In the genomic region with DNA sequence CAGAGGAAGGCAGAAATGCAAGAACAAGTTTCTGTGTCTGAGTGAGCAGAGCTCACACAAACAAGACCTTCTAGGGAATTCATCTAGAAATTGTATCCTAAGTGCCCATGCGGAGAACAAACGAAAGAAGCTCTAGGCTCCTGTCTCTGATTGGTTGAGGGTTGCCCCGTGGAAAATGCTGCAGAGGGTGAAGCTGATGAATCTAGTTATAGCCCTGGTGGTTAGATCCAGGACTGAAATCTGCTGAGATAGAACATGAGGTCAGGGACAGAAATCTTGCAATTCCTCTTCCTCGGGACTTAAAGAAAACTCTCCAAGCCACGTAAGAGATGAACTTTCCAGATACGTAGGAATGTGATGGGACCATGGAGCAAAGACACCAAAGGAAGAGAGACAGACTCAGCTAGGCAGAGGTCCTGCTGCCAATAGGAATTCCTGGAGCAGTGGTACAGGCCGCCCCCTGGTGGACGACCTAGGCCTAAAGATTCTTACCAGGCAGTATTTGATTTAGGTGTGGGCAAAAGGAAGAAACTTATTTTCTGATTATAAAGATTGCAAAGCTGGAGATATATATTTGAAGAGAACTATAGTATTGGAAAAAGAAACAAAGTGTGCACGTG, we compare ENCODE assay signal across 8 mouse cellular contexts. TPM values are rescaled to one million over a fixed set of nuclear protein-coding genes. Genes with fewer than 3 reads are reported as not detected.
A peak's percentile ranks its signal among the peaks of the same experiment; 100 is the strongest.
DNase-seq lines count a peak whose midpoint lies in the region; ATAC-seq lines count a peak whose summit lies in the region.

No protein-coding gene starts in this region.

- ATAC-seq in midbrain, embryonic 15.5 days (replicated peaks) = no peak
- no peak for ATAC-seq in liver, embryonic 11.5 days (replicated peaks; ENCODE audit: low FRiP score)

- H3K4me2 ChIP-seq in midbrain, embryonic 15.5 days = no peak overlapping the region
- H3K4me2 ChIP-seq in liver, embryonic 11.5 days = no peak overlapping the region

- H3K9ac ChIP-seq in midbrain, embryonic 15.5 days = no peak overlapping the region
- H3K9ac ChIP-seq in liver, embryonic 11.5 days (ENCODE audit: low read depth, low read length) = no peak overlapping the region

- DNase-seq in midbrain, embryonic 10.5 days (ENCODE audit: low spot score) = peak; percentile 67
- peak; percentile 44 for DNase-seq in c-Kit-positive CD71-positive TER-119-positive erythroid progenitor cells, embryonic 14.5 days (ENCODE audit: low spot score)
- DNase-seq in frontal cortex, adult 2 months (ENCODE audit: extremely low spot score in 1 of 2, low spot score in 1 of 2) = peak; percentile 28 to 88
- peak; percentile 34 to 80 for DNase-seq in kidney, adult 8-10 months
- DNase-seq in liver, embryonic 11.5 days (ENCODE audit: low spot score) = peak; percentile 64
- DNase-seq in retina, adult 2 months (ENCODE audit: low read depth, low spot score) = peak; percentile 39
- peak; percentile 74 for DNase-seq in thymus, postnatal 25 days

- H3K36me3 ChIP-seq in midbrain, embryonic 10.5 days = no peaks in the 10 kb centered on the region
- H3K36me3 ChIP-seq in midbrain, embryonic 15.5 days (replicated peaks) = no peaks in the 10 kb centered on the region
- no peaks in the 10 kb centered on the region for H3K36me3 ChIP-seq in liver, embryonic 11.5 days (ENCODE audit: control insufficient read depth, insufficient read depth, low read length)

- peaks cover 9% of the 10 kb centered on the region for H3K4me1 ChIP-seq in midbrain, embryonic 10.5 days
- H3K4me1 ChIP-seq in midbrain, embryonic 15.5 days = no peaks in the 10 kb centered on the region
- H3K4me1 ChIP-seq in liver, embryonic 11.5 days (replicated peaks; ENCODE audit: control insufficient read depth, insufficient read depth, low read length) = peaks cover 6% of the 10 kb centered on the region; the same call in 1 of the 2 replicates

- peaks cover 9% of the 10 kb centered on the region; the same call in 1 of the 2 replicates for H3K27me3 ChIP-seq in midbrain, embryonic 10.5 days (ENCODE audit: low read depth, poor library complexity, severe bottlenecking)
- no peaks in the 10 kb centered on the region for H3K27me3 ChIP-seq in midbrain, embryonic 15.5 days (replicated peaks)
- H3K27me3 ChIP-seq in liver, embryonic 11.5 days (replicated peaks; ENCODE audit: control insufficient read depth, insufficient read depth, low read length) = no peaks in the 10 kb centered on the region

- H3K9me3 ChIP-seq in midbrain, embryonic 10.5 days (replicated peaks) = no peaks in the 10 kb centered on the region
- no peaks in the 10 kb centered on the region for H3K9me3 ChIP-seq in midbrain, embryonic 15.5 days
- no peaks in the 10 kb centered on the region for H3K9me3 ChIP-seq in liver, embryonic 11.5 days (ENCODE audit: control insufficient read depth, low read length)

- no peak overlapping the region for H3K4me3 ChIP-seq in midbrain, embryonic 10.5 days
- no peak overlapping the region for H3K4me3 ChIP-seq in midbrain, embryonic 15.5 days
- H3K4me3 ChIP-seq in liver, embryonic 11.5 days (ENCODE audit: low read depth, low read length) = no peak overlapping the region

- WGBS in midbrain, embryonic 10.5 days = 27% methylated on average over 9 of the region's 9 CpGs
- WGBS in midbrain, embryonic 15.5 days = 27% methylated on average over 9 of the region's 9 CpGs
- 21% methylated on average over 9 of the region's 9 CpGs for WGBS in liver, embryonic 11.5 days

- no peak overlapping the region for H3K27ac ChIP-seq in midbrain, embryonic 10.5 days (replicated peaks)
- no peak overlapping the region for H3K27ac ChIP-seq in midbrain, embryonic 15.5 days
- no peak overlapping the region for H3K27ac ChIP-seq in liver, embryonic 11.5 days (ENCODE audit: low read depth, low read length)

RNA-seq across cellular contexts. Expression of a gene that starts 2.8 kb away (rescaled TPM):
- polyA plus RNA-seq in midbrain, embryonic 10.5 days (2016; fragmentation: Nextera tagmentation; extraction: Ambion mirVana) = 0.14 TPM in 1 of 2 replicates, not detected in the other
- 0.39 and 0.42 TPM in 2 replicates for polyA plus RNA-seq in midbrain, embryonic 15.5 days (2015; fragmentation: Nextera tagmentation; extraction: Ambion mirVana)
- polyA plus RNA-seq in frontal cortex, adult 2 months (2012; rRNA removed) = not detected in 2 replicates
- 0.48 and 1.2 TPM in 2 replicates for polyA plus RNA-seq in liver, embryonic 11.5 days (2014; fragmentation: Nextera tagmentation; extraction: Ambion mirVana)

RNA-seq across cellular contexts. Expression of a gene that starts 46.9 kb away (rescaled TPM):
- 101 and 114 TPM in 2 replicates for polyA plus RNA-seq in midbrain, embryonic 10.5 days (2016; fragmentation: Nextera tagmentation; extraction: Ambion mirVana)
- polyA plus RNA-seq in midbrain, embryonic 15.5 days (2015; fragmentation: Nextera tagmentation; extraction: Ambion mirVana) = 95.1 and 103 TPM in 2 replicates
- 31.8 and 33.0 TPM in 2 replicates for polyA plus RNA-seq in frontal cortex, adult 2 months (2012; rRNA removed)
- polyA plus RNA-seq in liver, embryonic 11.5 days (2014; fragmentation: Nextera tagmentation; extraction: Ambion mirVana) = 67.1 and 77.2 TPM in 2 replicates
